Mouse (Mus musculus): Measurements from ENCODE around the gene Igsf9. TPM values are rescaled to one million over a fixed set of nuclear protein-coding genes. Genes with fewer than 3 reads are reported as not detected.
A peak's percentile ranks its signal among the peaks of the same experiment; 100 is the strongest.

Igsf9 gene
- polyA plus RNA-seq, 1 experiment from 2014 or later, result 52.6 TPM

GRCm38 (mm10) chr1:172485821-172486220 is 4.2 kb downstream of the Igsf9 start:
- DNase-seq, result peak; percentile 48
- H3K9ac ChIP-seq (replicated peaks; ENCODE audit: low read length), result peak overlapping the region; percentile 48; the same call in 1 of the 2 replicates
- H3K4me3 ChIP-seq (replicated peaks; ENCODE audit: low read depth, low read length), result peak overlapping the region; percentile 72
- H3K4me1 ChIP-seq (ENCODE audit: control insufficient read depth, insufficient read depth, low read length), result peaks cover 66% of the 10 kb centered on the region
- H3K36me3 ChIP-seq (ENCODE audit: control insufficient read depth, insufficient read depth, low read length), result peaks cover 16% of the 10 kb centered on the region
- 7% methylated on average over 6 of the region's 6 CpGs for WGBS
- H3K27me3 ChIP-seq (ENCODE audit: control insufficient read depth, insufficient read depth, low read length), result no peaks in the 10 kb centered on the region
- no peak for ATAC-seq (ENCODE audit: low FRiP score, low TSS enrichment)
- peak overlapping the region; percentile 86 for H3K4me2 ChIP-seq (ENCODE audit: low read length)
- H3K9me3 ChIP-seq (ENCODE audit: control insufficient read depth, low read length), result no peaks in the 10 kb centered on the region
- H3K27ac ChIP-seq (replicated peaks; ENCODE audit: low read depth, low read length), result peak overlapping the region; percentile 60

DNA sequence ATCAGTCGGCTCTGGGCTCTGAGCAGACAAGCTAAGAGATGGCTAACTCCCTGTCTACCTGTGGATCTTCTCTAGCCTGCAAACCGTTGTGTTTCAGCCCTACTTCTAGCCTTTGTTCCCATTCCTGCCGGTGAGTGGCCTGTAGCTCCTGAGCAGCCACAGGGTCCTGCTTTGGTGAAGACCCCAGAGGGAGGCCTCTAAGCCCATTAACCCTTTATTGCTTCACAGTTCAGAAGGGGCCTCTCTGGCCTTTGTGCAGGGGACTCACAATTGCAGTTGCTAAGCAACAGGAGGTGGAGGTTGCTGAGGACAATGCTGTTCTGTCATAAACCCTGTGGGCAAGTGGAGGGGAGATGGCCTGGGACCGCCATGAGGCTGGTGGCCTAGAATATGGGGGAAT is 4.6 kb downstream of the Igsf9 start:
- Histone ChIP-seq H3K4me1 (ENCODE audit: control insufficient read depth, insufficient read depth, low read length) (peaks cover 65% of the 10 kb centered on the region), H3K4me2 (ENCODE audit: low read length) (peak overlapping the region; percentile 86), H3K27ac (replicated peaks; ENCODE audit: low read depth, low read length) (peak overlapping the region; percentile 60), H3K4me3 (replicated peaks; ENCODE audit: low read depth, low read length) (peak overlapping the region; percentile 72), H3K9ac (replicated peaks; ENCODE audit: low read length) (peak overlapping the region; percentile 48), H3K27me3 (ENCODE audit: control insufficient read depth, insufficient read depth, low read length) (no peaks in the 10 kb centered on the region), H3K36me3 (ENCODE audit: control insufficient read depth, insufficient read depth, low read length) (peaks cover 17% of the 10 kb centered on the region), H3K9me3 (ENCODE audit: control insufficient read depth, low read length) (no peaks in the 10 kb centered on the region)
- 2% methylated on average over 4 of the region's 4 CpGs for WGBS
- ATAC-seq (ENCODE audit: low FRiP score, low TSS enrichment) (peak; percentile 9; the same call in 1 of the 2 replicates), DNase-seq (peak; percentile 57)

- Histone ChIP-seq H3K27me3 (ENCODE audit: control insufficient read depth, insufficient read depth, low read length) (no peaks in the 10 kb centered on the region), H3K9ac (replicated peaks; ENCODE audit: low read length) (peak overlapping the region; percentile 48), H3K36me3 (ENCODE audit: control insufficient read depth, insufficient read depth, low read length) (peaks cover 21% of the 10 kb centered on the region), H3K4me3 (replicated peaks; ENCODE audit: low read depth, low read length) (peak overlapping the region; percentile 72), H3K4me1 (ENCODE audit: control insufficient read depth, insufficient read depth, low read length) (peaks cover 63% of the 10 kb centered on the region), H3K27ac (replicated peaks; ENCODE audit: low read depth, low read length) (peak overlapping the region; percentile 60; the same call in 1 of the 2 replicates), H3K4me2 (ENCODE audit: low read length) (peak overlapping the region; percentile 86), H3K9me3 (ENCODE audit: control insufficient read depth, low read length) (no peaks in the 10 kb centered on the region)
- ATAC-seq (ENCODE audit: low FRiP score, low TSS enrichment) (no peak), DNase-seq (peak; percentile 13)
- WGBS, result 9% methylated on average over 5 of the region's 5 CpGs
These were observed 5.1 kb downstream of the Igsf9 start for GRCm38 (mm10) chr1:172486651-172487050.

GRCm38 (mm10) chr1:172487859-172488258 is 6.3 kb downstream of the Igsf9 start:
- DNase-seq (no peak), ATAC-seq (ENCODE audit: low FRiP score, low TSS enrichment) (no peak)
- Histone ChIP-seq H3K27ac (replicated peaks; ENCODE audit: low read depth, low read length) (no peak overlapping the region), H3K4me3 (replicated peaks; ENCODE audit: low read depth, low read length) (no peak overlapping the region), H3K9ac (replicated peaks; ENCODE audit: low read length) (no peak overlapping the region), H3K36me3 (ENCODE audit: control insufficient read depth, insufficient read depth, low read length) (peaks cover 33% of the 10 kb centered on the region), H3K4me1 (ENCODE audit: control insufficient read depth, insufficient read depth, low read length) (peaks cover 61% of the 10 kb centered on the region), H3K9me3 (ENCODE audit: control insufficient read depth, low read length) (no peaks in the 10 kb centered on the region), H3K4me2 (ENCODE audit: low read length) (no peak overlapping the region), H3K27me3 (ENCODE audit: control insufficient read depth, insufficient read depth, low read length) (no peaks in the 10 kb centered on the region)
- WGBS, result 81% methylated on average over 4 of the region's 4 CpGs

DNA sequence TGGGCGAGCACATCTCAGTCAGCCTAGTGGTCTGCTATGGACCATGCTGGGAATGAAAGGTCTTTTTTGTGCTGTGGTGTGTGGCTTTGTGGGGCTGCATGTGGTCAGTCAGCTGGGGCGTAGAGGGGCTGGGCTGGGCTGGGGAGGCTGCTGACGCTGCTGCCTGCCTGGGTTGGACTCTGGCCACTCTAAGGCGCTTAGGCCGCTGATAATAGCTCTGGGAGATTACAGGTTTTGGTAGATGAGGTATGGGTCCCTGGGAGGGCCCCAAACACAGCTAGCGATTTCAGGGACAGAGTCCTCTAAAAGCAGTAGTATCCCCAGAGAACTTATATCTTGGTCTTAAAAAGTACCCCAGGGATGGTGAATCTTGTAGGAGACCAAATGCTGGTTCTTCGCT is 7.2 kb downstream of the Igsf9 start:
- peaks cover 43% of the 10 kb centered on the region for H3K36me3 ChIP-seq (ENCODE audit: control insufficient read depth, insufficient read depth, low read length)
- no peaks in the 10 kb centered on the region for H3K27me3 ChIP-seq (ENCODE audit: control insufficient read depth, insufficient read depth, low read length)
- H3K27ac ChIP-seq (replicated peaks; ENCODE audit: low read depth, low read length), result no peak overlapping the region
- WGBS, result 84% methylated on average over 7 of the region's 7 CpGs
- DNase-seq (no peak), ATAC-seq (ENCODE audit: low FRiP score, low TSS enrichment) (no peak)
- no peaks in the 10 kb centered on the region for H3K9me3 ChIP-seq (ENCODE audit: control insufficient read depth, low read length)
- H3K9ac ChIP-seq (replicated peaks; ENCODE audit: low read length), result no peak overlapping the region
- no peak overlapping the region for H3K4me2 ChIP-seq (ENCODE audit: low read length)
- no peak overlapping the region for H3K4me3 ChIP-seq (replicated peaks; ENCODE audit: low read depth, low read length)
- H3K4me1 ChIP-seq (ENCODE audit: control insufficient read depth, insufficient read depth, low read length), result peaks cover 51% of the 10 kb centered on the region

GRCm38 (mm10) chr1:172489585-172490250 is 8.1 kb downstream of the Igsf9 start:
- WGBS, result 57% methylated on average over 12 of the region's 12 CpGs
- H3K36me3 ChIP-seq (ENCODE audit: control insufficient read depth, insufficient read depth, low read length), result peaks cover 52% of the 10 kb centered on the region
- no peak overlapping the region for H3K4me3 ChIP-seq (replicated peaks; ENCODE audit: low read depth, low read length)

DNA sequence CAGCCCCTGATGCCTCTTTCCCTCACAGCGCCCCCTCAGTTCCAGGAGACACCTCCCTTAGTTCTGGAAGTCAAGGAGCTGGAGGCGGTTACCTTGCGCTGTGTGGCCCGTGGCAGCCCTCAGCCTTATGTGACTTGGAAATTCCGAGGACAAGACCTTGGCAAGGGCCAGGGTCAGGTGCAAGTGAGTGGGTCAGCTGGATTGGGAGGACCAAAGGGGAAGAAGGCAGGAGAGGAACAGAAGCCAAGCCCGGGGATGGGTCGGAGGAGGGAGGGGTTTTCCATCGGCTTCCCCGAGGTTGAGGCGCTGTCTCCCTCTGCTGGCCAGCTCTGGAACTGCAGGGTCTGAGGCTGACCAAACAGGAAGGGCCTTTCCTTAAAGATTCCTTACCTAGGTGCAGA is 8.7 kb downstream of the Igsf9 start:
- Histone ChIP-seq H3K9ac (replicated peaks; ENCODE audit: low read length) (no peak overlapping the region; the same call in 1 of the 2 replicates), H3K4me1 (ENCODE audit: control insufficient read depth, insufficient read depth, low read length) (peaks cover 37% of the 10 kb centered on the region), H3K27ac (replicated peaks; ENCODE audit: low read depth, low read length) (no peak overlapping the region), H3K36me3 (ENCODE audit: control insufficient read depth, insufficient read depth, low read length) (peaks cover 57% of the 10 kb centered on the region), H3K4me3 (replicated peaks; ENCODE audit: low read depth, low read length) (no peak overlapping the region), H3K9me3 (ENCODE audit: control insufficient read depth, low read length) (no peaks in the 10 kb centered on the region), H3K27me3 (ENCODE audit: control insufficient read depth, insufficient read depth, low read length) (no peaks in the 10 kb centered on the region), H3K4me2 (ENCODE audit: low read length) (peak overlapping the region; percentile 42)
- WGBS, result 12% methylated on average over 10 of the region's 10 CpGs
- ATAC-seq (ENCODE audit: low FRiP score, low TSS enrichment) (peak; percentile 47), DNase-seq (peak; percentile 90)

More at GRCm38 (mm10) chr1:172489585-172490250, 8.1 kb downstream of the Igsf9 start:
- Histone ChIP-seq H3K4me1 (ENCODE audit: control insufficient read depth, insufficient read depth, low read length) (peaks cover 42% of the 10 kb centered on the region), H3K27ac (replicated peaks; ENCODE audit: low read depth, low read length) (no peak overlapping the region), H3K9me3 (ENCODE audit: control insufficient read depth, low read length) (no peaks in the 10 kb centered on the region), H3K4me2 (ENCODE audit: low read length) (peak overlapping the region; percentile 42), H3K9ac (replicated peaks; ENCODE audit: low read length) (no peak overlapping the region), H3K27me3 (ENCODE audit: control insufficient read depth, insufficient read depth, low read length) (no peaks in the 10 kb centered on the region)
- no peak; the same call in 1 of the 2 replicates for ATAC-seq (ENCODE audit: low FRiP score, low TSS enrichment)
- DNase-seq, result no peak

- 93% methylated on average over 8 of the region's 8 CpGs for WGBS
- DNase-seq (no peak), ATAC-seq (ENCODE audit: low FRiP score, low TSS enrichment) (no peak)
- no peak overlapping the region for H3K4me2 ChIP-seq (ENCODE audit: low read length)
- H3K27ac ChIP-seq (replicated peaks; ENCODE audit: low read depth, low read length), result no peak overlapping the region
- peaks cover 75% of the 10 kb centered on the region for H3K36me3 ChIP-seq (ENCODE audit: control insufficient read depth, insufficient read depth, low read length)
- H3K4me3 ChIP-seq (replicated peaks; ENCODE audit: low read depth, low read length), result no peak overlapping the region
- H3K27me3 ChIP-seq (ENCODE audit: control insufficient read depth, insufficient read depth, low read length), result no peaks in the 10 kb centered on the region
- peaks cover 19% of the 10 kb centered on the region for H3K4me1 ChIP-seq (ENCODE audit: control insufficient read depth, insufficient read depth, low read length)
- no peaks in the 10 kb centered on the region for H3K9me3 ChIP-seq (ENCODE audit: control insufficient read depth, low read length)
- no peak overlapping the region for H3K9ac ChIP-seq (replicated peaks; ENCODE audit: low read length)
These were observed 10.5 kb downstream of the Igsf9 start for GRCm38 (mm10) chr1:172492047-172492446.

DNA sequence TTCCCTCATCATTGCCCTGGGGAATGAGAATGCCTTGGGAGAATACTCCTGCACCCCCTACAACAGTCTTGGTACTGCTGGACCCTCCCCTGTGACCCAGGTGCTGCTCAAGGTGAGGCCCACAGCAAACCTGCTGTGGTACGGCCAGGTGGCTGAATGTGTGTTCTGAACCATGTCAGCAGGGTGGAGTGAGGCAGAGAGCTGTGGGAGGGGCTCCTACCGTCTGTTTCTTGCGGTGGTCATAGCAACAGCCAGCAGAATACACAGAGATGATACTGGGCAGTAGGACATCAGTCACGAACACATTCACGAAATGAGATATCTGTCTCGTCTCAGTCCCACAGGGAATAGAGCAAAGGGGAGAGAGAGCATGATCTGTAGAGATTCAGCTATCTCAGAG is 11.9 kb downstream of the Igsf9 start:
- no peak overlapping the region for H3K4me2 ChIP-seq (ENCODE audit: low read length)

More for the DNA sequence above, 11.9 kb downstream of the Igsf9 start:
- DNase-seq, result no peak
- H3K9me3 ChIP-seq (ENCODE audit: control insufficient read depth, low read length), result no peaks in the 10 kb centered on the region
- peaks cover 7% of the 10 kb centered on the region; the same call in 1 of the 2 replicates for H3K4me1 ChIP-seq (ENCODE audit: control insufficient read depth, insufficient read depth, low read length)
- no peaks in the 10 kb centered on the region for H3K27me3 ChIP-seq (ENCODE audit: control insufficient read depth, insufficient read depth, low read length)
- H3K4me3 ChIP-seq (replicated peaks; ENCODE audit: low read depth, low read length), result no peak overlapping the region
- no peak overlapping the region for H3K27ac ChIP-seq (replicated peaks; ENCODE audit: low read depth, low read length)
- WGBS, result 65% methylated on average over 6 of the region's 6 CpGs
- no peak overlapping the region for H3K9ac ChIP-seq (replicated peaks; ENCODE audit: low read length)
- ATAC-seq (ENCODE audit: low FRiP score, low TSS enrichment), result no peak
- peaks cover 83% of the 10 kb centered on the region for H3K36me3 ChIP-seq (ENCODE audit: control insufficient read depth, insufficient read depth, low read length)

Measured in midbrain, embryonic 14.5 days (tissue).